Mouse (Mus musculus) cerebellum, adult 11-12 months (tissue): ENCODE results near the gene Gm21887.
"Not testable (repeated sequence)": the region's sequence is repeated elsewhere in the genome, so short reads cannot be mapped to it uniquely, and the experiment has no call there.

ENCODE experiments used
- DNase-seq: peaks from one replicate; pipeline ENCODE4 v3.0.0; 2022

The Gm21887 gene

GRCm38 (mm10) chrX:170009016-170009750 lies at the start of gene Gm21887:
TSS of gene Gm21887 (plus strand) at chrX:170009659.
- peak; percentile 98 for DNase-seq

- peak; percentile 33 for DNase-seq
Measured at GRCm38 (mm10) chrX:169969337-169969736, 40.1 kb upstream of the Gm21887 start.

GRCm38 (mm10) chrX:169969765-169970164 lies 39.7 kb upstream of the Gm21887 start:
- DNase-seq, result not testable (repeated sequence)

GRCm38 (mm10) chrX:169970546-169970945 lies 38.9 kb upstream of the Gm21887 start:
- DNase-seq, result not testable (repeated sequence)

GRCm38 (mm10) chrX:169971562-169971961 lies 37.9 kb upstream of the Gm21887 start:
- DNase-seq, result not testable (repeated sequence)

GRCm38 (mm10) chrX:169972131-169972530 lies 37.3 kb upstream of the Gm21887 start:
- not testable (repeated sequence) for DNase-seq

GRCm38 (mm10) chrX:169972791-169973494 lies 36.5 kb upstream of the Gm21887 start:
- not testable (repeated sequence) for DNase-seq

GRCm38 (mm10) chrX:169973806-169974205 lies 35.7 kb upstream of the Gm21887 start:
- DNase-seq, result peak; percentile 6

GRCm38 (mm10) chrX:169974456-169974855 lies 35.0 kb upstream of the Gm21887 start:
- DNase-seq, result peak; percentile 14

- DNase-seq, result peak; percentile 16
Measured at GRCm38 (mm10) chrX:169974974-169975373, 34.5 kb upstream of the Gm21887 start.

GRCm38 (mm10) chrX:169975681-169976131 lies 33.8 kb upstream of the Gm21887 start:
- DNase-seq, result not testable (repeated sequence)

GRCm38 (mm10) chrX:169976340-169976739 lies 33.1 kb upstream of the Gm21887 start:
- DNase-seq, result not testable (repeated sequence)

GRCm38 (mm10) chrX:169977856-169978435 lies 31.5 kb upstream of the Gm21887 start:
- peak; percentile 29 for DNase-seq

- DNase-seq, result peak; percentile 55
Measured at GRCm38 (mm10) chrX:169978436-169979381, 30.8 kb upstream of the Gm21887 start.

- DNase-seq, result peak; percentile 49
Measured at GRCm38 (mm10) chrX:169979461-169980202, 29.8 kb upstream of the Gm21887 start.

- DNase-seq, result peak; percentile 14
Measured at GRCm38 (mm10) chrX:169980203-169980556, 29.3 kb upstream of the Gm21887 start.

- peak; percentile 10 for DNase-seq
Measured at GRCm38 (mm10) chrX:169980809-169981289, 28.6 kb upstream of the Gm21887 start.

- peak; percentile 44 for DNase-seq
Measured at GRCm38 (mm10) chrX:169981761-169982181, 27.7 kb upstream of the Gm21887 start.

- DNase-seq, result peak; percentile 19
Measured at GRCm38 (mm10) chrX:169982606-169983400, 26.7 kb upstream of the Gm21887 start.

- peak; percentile 35 for DNase-seq
Measured at GRCm38 (mm10) chrX:169983401-169984165, 25.9 kb upstream of the Gm21887 start.
